Mouse (Mus musculus) splenic B cell, adult 2 months (primary cell): ENCODE measurements at regions not wholly inside any gene's neighbourhood (a gene's known extent, or its start where the extent isn't known, plus 50 kb on each side); places are given as distances from the start of the nearest gene placed in this dataset.

ENCODE experiments used
- DNase-seq: peaks from one replicate; pipeline ENCODE4 v3.0.0-alpha.2; 2011; ENCODE audit warnings: low read depth, low spot score
- H3K27me3 ChIP-seq: 2 replicates; pipeline ENCODE4 v1.6.1; 2012; ENCODE audit warnings: mild to moderate bottlenecking, low read length, moderate library complexity, mixed read lengths; ENCODE audit not compliant: control insufficient read depth, poor library complexity, insufficient read depth, severe bottlenecking
- H3K36me3 ChIP-seq: 2 replicates; pipeline ENCODE4 v1.6.1; 2012; ENCODE audit warnings: mild to moderate bottlenecking, low read length, moderate library complexity, mixed read lengths; ENCODE audit not compliant: control insufficient read depth, poor library complexity, insufficient read depth, severe bottlenecking

DNA sequence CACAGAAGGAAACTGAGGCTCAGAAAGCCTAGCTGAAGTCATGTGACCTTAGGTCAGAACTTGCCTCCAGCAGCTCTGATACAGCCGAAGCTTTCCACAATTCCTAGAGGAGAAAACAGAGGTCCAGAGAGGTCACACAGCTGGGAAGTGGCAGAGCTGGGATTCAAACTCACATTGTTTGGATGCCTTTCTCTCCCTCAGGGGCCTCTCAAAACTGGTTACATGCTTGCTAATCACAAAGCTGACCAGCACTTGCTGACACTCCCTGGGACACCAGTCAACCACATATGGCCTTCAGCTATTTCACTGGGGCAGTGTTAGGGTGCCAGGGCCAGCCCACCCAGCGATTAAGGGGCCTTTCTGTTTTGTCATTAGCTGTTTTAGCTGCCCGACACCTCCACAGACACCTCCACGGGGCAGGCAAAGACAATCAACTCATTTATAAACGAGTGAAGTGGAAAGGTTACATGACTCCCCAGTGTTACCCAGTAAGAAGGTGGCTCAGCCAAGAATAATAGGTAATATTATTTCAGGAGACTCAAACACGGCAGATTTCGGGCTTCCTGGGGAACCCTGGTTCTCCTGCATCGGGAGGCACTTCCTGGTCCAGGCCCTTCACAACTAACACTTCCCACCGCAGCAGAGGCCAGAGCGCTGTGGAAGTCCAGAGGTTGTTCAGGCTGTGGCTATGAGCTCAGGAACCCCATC lies 71.4 kb downstream of the 2410131K14Rik start:
- DNase-seq, result no peak
- no peaks in the 10 kb centered on the region for H3K27me3 ChIP-seq
- H3K36me3 ChIP-seq, result no peaks in the 10 kb centered on the region

DNA sequence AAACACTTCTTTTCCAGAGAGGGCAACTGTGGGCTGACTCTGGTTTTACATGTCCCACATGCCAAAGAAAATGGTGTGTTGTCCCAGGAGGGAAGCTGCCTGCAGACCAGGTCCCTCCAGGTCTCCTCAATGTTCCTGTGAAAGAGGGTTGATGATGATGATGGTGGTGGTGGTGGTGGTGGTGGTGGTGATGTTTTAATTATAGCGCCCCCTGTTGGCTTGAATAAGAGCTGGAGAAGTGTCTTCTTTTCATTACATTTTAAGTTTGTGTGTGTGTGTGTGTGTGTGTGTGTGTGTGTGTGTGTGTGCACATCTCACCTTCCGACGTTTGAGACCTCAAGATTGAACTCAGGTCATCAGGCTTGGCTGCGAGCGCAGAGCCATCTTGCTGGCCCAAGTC lies 73.0 kb downstream of the 2410131K14Rik start:
- Histone ChIP-seq H3K36me3 (no peaks in the 10 kb centered on the region), H3K27me3 (no peaks in the 10 kb centered on the region)
- DNase-seq, result peak; percentile 31

DNA sequence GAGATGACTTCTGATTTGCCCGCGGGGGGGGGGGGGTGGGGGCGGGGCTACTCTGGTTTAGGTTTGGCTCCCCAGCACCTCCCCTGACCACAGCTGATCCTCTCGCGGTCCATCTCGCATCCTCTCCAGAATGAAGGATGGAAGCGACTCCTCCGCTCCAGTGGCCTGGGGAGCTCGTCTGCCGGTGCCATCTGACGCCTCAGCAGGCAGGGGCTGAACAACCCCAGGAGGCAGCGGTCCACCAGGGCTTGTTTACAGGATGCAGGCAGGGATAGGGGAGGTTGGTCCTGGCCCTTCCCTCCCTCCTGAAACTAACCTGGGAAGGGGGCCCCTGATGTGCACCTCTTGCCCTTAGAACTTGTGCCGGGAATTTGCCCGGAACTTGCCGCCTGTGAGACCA lies 73.9 kb downstream of the 2410131K14Rik start:
- Histone ChIP-seq H3K27me3 (no peaks in the 10 kb centered on the region), H3K36me3 (no peaks in the 10 kb centered on the region)
- peak; percentile 19 for DNase-seq

DNA sequence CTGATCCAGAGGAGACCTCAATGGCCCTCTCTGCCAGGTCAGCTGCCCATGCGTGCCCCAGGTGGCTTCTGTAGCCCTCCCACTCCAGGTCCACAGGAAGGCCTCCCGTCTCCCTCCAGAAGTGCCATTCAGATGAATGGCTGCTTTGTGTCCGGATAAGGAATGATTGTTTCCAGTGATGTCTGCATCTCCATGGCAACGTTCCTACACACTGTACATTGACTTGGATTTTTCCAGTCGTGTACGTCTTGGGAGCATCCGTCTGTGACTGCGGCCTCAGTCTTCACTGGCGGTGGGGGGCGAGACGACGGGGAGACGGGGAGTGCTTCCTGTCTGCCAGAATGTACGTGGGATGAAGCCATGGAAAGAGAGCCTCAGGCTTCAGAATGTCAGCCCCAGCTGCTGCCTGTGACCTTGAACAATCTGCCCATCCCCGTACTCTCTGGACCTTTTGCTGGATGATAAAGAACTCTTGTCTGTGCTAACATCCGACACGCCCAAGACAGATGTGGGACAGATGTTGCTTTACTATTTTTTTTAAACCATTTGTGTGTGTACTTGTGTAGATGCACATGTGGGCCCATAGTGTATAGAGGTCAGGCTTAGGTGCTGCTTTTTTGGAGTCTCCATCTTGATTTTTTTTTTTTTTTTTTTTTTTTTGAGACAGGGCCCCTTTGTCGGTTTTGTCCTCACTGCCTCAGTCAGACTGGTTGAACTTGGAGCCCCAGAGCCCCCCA lies 76.9 kb downstream of the 2410131K14Rik start:
- no peaks in the 10 kb centered on the region for H3K36me3 ChIP-seq
- no peak for DNase-seq
- H3K27me3 ChIP-seq, result no peaks in the 10 kb centered on the region

DNA sequence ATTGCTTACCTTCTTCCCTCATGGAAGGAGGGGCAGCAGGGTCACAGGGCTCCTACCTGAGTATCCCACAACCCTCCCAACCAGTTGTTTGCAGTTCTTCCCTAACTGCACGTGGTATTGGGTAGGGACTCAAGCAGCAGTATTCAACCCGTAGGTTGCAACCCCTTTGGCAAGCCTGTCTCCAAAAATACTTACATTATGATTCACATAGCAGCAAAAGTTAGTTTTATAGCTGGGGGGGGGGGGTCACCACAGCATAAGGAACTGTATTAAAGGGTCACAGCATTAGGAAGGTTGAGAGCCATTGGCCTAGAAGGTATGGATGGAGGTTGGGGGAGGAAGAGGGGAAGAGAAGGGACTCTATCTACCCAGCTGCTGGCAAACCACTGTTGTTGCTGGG lies 78.1 kb downstream of the 2410131K14Rik start:
- Histone ChIP-seq H3K27me3 (no peaks in the 10 kb centered on the region), H3K36me3 (no peaks in the 10 kb centered on the region)
- DNase-seq, result no peak

DNA sequence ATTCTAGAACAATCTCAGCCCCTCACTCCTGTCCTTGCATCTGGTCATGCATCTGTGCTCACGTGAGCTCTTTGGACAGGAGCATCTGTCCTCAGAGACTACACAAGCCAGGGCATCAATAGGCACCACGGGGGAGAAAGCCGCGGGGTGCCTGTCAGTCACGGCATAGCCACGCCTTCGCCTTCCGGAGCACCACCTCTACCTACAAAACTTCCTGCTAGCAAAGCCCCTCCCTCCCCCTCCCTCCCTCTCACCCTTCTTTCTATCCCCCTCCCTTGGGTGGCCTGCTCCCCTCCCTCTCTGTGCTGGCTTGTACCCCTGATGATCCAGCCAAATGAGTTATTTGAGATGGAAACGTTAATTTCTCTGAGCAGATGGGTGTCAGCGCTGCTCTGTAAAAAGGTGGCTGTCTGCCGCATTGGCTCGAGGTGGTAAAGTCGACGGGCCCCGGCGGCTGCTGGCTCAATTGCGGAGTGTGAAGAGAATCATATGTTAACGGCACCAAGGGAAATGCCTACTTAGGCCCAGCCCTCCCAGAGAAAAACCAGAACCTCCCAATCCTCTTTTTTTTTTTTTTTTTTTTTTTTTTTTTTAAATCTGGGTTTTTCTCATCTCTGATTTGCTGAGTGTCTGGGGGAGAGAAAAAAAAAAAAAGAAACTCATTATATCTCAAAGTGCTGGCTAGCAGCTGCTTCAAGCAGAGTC lies 82.0 kb downstream of the 2410131K14Rik start:
- Histone ChIP-seq H3K27me3 (no peaks in the 10 kb centered on the region), H3K36me3 (no peaks in the 10 kb centered on the region)
- peak; percentile 70 for DNase-seq

DNA sequence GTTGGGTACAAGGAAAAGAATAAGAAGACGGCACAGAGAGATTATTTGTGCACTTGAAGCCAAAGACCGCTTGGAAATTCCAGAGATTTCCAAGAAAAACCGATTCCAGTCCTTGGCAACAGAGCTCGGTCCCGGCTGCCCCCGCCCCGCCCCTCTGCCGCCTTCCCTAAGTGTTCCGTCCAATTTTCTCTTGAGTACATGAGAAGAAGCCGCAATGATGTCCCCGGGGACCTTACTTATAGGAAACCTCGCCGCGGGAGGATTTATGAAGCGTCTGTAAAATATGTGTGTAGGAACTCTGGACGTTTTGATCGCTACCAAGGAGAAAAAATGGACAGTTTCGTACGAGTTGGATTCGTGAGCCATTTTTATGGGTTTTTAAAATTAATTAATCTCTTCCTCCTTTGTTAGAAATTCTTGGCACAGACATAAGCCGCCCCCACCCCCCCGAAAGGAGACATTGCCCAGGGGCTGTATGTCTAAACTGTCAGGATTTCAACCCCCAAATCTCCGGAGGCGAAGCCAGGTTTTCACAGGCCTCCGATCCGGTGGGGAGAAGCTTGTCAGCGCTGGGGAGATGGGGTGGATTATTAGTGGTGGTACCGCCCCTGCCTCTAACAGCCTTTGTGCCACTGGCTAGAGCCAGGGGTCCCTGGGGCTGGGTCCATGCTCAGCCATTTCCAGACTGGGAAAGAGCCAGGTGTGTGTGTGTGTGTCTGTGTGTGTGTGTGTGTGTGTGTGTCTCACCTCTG lies 83.1 kb downstream of the 2410131K14Rik start:
- Histone ChIP-seq H3K27me3 (no peaks in the 10 kb centered on the region), H3K36me3 (no peaks in the 10 kb centered on the region)
- peak; percentile 19 for DNase-seq

DNA sequence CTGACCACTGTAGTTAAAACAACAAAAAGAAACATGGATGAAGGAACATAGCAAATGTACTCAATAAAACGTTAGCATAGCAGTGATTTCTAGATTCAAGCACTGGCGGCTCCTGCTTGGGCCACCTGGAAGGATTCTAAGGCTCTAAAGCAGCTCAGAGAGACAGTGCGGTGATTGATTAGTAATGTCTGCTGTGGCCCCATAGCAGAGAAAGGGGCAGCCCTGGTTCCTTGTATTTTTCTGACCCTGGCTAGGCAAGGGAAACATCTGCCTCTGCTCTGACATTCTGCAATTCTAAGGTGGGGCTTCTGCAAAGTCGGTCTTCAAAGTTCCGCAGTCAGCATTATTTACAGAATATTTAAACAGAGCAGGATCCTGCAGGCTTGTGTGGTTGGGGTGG lies 84.1 kb downstream of the 2410131K14Rik start:
- DNase-seq, result peak; percentile 46
- H3K27me3 ChIP-seq, result no peaks in the 10 kb centered on the region
- no peaks in the 10 kb centered on the region for H3K36me3 ChIP-seq

DNA sequence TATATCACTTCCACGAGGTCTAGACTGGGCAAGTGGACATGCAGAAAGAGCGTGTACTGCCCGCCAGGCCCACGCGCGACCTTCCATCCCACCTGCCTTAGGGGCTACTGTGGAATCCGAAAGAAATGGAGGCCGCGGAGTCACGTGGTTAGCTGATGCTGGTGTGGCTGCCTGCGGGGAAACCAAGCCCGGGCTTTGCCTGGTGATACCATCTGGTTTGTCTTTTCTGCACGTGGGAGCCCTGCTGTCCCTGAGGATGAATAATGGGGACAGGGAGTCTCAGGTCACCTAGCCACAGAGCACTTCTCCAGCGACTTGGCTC lies 86.2 kb downstream of the 2410131K14Rik start:
- Histone ChIP-seq H3K36me3 (no peaks in the 10 kb centered on the region), H3K27me3 (no peaks in the 10 kb centered on the region)
- no peak for DNase-seq

DNA sequence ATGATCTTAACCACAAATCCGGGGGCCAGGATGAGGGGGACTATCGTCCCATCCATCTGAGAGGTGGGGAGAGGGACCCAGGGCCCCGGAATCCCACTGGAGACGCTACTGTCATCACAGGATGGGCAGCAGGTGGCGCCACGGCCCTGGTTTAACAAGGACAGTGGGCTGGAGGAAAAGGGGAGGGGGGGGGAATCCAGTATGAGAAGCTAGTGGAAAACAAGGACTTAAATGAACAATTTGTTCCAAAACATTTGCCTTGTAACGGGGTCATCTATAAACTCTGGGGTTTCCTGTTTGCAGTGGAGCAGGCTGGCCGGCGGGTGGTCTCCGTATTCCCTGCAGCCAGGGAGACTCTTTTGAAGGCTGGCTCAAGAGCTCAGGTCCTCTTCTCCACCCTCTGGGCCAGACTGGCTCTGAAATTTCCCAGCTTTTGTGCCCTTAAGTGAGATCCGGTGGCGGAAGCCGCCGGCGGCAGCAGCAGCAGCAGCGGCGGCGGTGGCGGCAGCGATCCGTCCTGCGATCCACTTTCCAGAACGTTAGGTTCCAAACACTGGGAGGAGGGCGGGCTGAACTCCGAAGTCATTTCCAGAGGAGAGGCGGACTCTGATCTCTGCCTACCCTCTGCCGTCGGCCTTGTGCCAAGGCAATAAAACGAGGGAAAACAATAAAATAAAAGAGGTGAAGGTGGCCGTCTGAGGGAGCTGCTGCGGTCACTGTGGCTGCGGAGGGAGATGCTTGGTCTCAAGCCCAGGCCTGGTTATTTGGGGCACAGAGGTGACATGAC lies 86.8 kb downstream of the 2410131K14Rik start:
- peak; percentile 59 for DNase-seq
- no peaks in the 10 kb centered on the region for H3K36me3 ChIP-seq
- no peaks in the 10 kb centered on the region for H3K27me3 ChIP-seq

DNA sequence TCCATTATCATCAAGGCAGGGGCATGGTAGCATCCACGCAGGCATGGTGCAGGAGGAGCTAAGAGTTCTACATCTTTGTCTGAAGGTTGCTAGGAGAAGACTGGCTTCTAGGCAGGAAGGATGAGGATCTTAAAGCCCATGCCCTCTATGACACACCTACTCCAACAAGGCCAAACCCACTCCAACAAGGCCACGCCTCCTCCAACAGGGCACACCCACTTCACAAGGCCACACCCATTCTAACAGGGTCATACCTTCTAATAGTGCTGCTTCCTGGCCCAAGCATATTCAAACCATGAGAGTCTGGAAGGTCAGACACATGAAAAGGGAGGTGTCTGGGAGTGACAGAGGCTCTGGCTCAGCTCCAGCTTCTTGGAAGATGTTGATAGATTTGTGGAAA lies 89.0 kb downstream of the 2410131K14Rik start:
- Histone ChIP-seq H3K36me3 (no peaks in the 10 kb centered on the region), H3K27me3 (no peaks in the 10 kb centered on the region; the same call in 1 of the 2 replicates)
- no peak for DNase-seq

DNA sequence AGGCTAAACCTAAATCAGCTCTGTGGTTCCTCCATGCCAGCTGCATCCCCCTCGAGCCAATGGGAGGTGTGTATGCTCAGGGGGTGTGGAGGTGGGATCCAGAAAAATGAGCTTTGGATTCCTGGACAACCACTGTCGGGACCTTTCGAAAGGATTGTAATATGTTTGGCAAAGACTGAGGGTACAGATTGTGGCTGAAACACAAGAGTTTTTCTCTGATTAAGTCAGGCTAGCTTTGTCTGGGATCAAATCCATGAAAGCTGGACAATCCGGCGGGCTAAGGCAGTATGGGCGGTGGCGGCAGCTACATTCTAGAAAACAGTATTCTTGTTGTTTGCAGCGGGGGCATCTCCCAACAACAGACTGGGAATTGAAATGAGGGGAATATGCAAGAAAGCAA lies 93.2 kb downstream of the 2410131K14Rik start:
- H3K36me3 ChIP-seq, result no peaks in the 10 kb centered on the region
- H3K27me3 ChIP-seq, result no peaks in the 10 kb centered on the region; the same call in 1 of the 2 replicates
- DNase-seq, result no peak

DNA sequence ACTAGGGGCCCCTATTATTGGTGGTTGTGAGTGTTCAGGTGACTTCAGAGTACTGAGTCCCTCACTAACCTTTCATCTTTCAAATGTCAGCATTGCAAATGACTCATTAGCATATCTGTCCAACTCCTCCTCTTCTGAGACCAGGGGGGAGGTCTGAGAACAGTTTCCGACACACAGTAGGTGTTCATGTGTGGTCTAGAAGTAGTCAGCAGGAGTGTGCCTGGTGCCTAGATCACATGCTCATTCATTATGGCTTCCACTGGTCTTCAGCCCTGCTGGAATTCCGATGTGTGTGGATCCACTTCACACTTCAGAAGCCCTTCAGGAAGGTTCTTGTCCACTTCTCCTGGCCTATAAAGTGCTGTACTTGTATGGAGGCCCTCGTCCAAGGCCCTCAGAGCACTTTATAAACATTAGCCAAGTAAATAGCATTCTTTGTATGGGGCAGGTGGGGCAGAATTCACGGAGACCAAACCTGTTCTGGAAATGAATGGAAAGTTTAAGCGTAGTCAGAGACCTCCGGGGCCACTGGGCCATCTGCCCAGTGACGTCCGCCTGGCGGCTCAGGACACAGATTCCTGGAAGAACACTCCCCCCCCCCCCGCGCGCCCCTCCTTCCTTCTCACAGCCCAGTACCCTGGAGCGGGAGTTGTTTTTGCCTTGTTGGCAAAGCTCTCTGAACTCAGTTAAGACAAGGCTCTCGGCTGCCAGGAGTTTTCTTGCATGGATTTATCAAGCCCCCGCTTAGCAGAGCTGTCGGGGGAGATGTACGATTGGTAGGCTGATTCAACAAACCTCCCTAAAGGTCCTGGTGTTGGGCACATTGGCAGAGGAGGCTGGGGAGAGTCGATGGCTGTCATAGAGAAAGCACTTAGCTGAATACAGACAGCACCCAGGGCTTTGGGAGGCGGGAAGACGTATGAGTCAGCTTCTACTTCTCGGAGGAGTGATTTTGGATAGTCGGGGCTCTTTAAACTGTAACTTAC lies 94.9 kb downstream of the 2410131K14Rik start:
- no peaks in the 10 kb centered on the region for H3K36me3 ChIP-seq
- no peaks in the 10 kb centered on the region; the same call in 1 of the 2 replicates for H3K27me3 ChIP-seq
- no peak for DNase-seq
